8 mouse cellular contexts compared by ENCODE assay signal in genomic region chr6:108817510-108817909, GRCm38 (mm10).
"Had no signal": no experiment of that assay in that cellular context is flagged by ENCODE, and none has a peak within 500 bp of the region (broad histone marks: within the 10 kb centered on the region; RNA-seq: fewer than 3 reads in every experiment).

No protein-coding gene starts in this region.

- DNase-seq: liver, postnatal 0 days; lung, adult 2 months; lung, postnatal 14 days; lung, postnatal 36 days; right cerebral cortex, postnatal 25 days; thymus, adult 2 months; thymus, postnatal 25 days; thymus, postnatal 4 days had no signal
